Mouse (Mus musculus): Measurements from ENCODE around the gene Zfhx2. TPM values are rescaled to one million over a fixed set of nuclear protein-coding genes. Genes with fewer than 3 reads are reported as not detected.

Zfhx2 gene
- polyA plus RNA-seq, 1 experiment from 2014 or later: 6.0 TPM

GRCm38 (mm10) chr14:55110076-55110475 is 18.0 kb upstream of the Zfhx2 start:
- ATAC-seq (ENCODE audit: insufficient number of reproducible peaks, insufficient read depth, low FRiP score, low read depth): no peak
- Histone ChIP-seq H3K27ac (ENCODE audit: low read length) (no peak overlapping the region), H3K9me3 (ENCODE audit: control insufficient read depth, low read depth, low read length) (no peaks in the 10 kb centered on the region), H3K4me2 (replicated peaks; ENCODE audit: low read depth, low read length) (no peak overlapping the region), H3K4me3 (ENCODE audit: low read depth, low read length) (no peak overlapping the region), H3K36me3 (ENCODE audit: control insufficient read depth, insufficient read depth, low read length) (no peaks in the 10 kb centered on the region), H3K4me1 (ENCODE audit: control insufficient read depth, insufficient read depth, low read length) (peaks cover 13% of the 10 kb centered on the region; the same call in 1 of the 2 replicates), H3K9ac (replicated peaks; ENCODE audit: low read depth, low read length) (no peak overlapping the region), H3K27me3 (ENCODE audit: control insufficient read depth, insufficient read depth, low read length) (peaks cover 15% of the 10 kb centered on the region)
- WGBS: 25% methylated on average over 9 of the region's 9 CpGs

GRCm38 (mm10) chr14:55109048-55109873 is 17.1 kb upstream of the Zfhx2 start:
- H3K4me2 ChIP-seq (replicated peaks; ENCODE audit: low read depth, low read length): no peak overlapping the region
- no peak for ATAC-seq (ENCODE audit: insufficient number of reproducible peaks, insufficient read depth, low FRiP score, low read depth)

GRCm38 (mm10) chr14:55108202-55108870 is 16.2 kb upstream of the Zfhx2 start:
- H3K9me3 ChIP-seq (ENCODE audit: control insufficient read depth, low read depth, low read length): no peaks in the 10 kb centered on the region
- 0 out of 2 replicates have a peak, but pooled peaks cover 8% of the 10 kb centered on the region for H3K4me1 ChIP-seq (ENCODE audit: control insufficient read depth, insufficient read depth, low read length)
- H3K4me2 ChIP-seq (replicated peaks; ENCODE audit: low read depth, low read length): no peak overlapping the region
- 35% methylated on average over 9 of the region's 9 CpGs for WGBS
- no peak overlapping the region for H3K4me3 ChIP-seq (ENCODE audit: low read depth, low read length)
- no peak overlapping the region for H3K27ac ChIP-seq (ENCODE audit: low read length)
- H3K27me3 ChIP-seq (ENCODE audit: control insufficient read depth, insufficient read depth, low read length): 0 out of 2 replicates have a peak, but pooled peaks cover 5% of the 10 kb centered on the region
- H3K9ac ChIP-seq (replicated peaks; ENCODE audit: low read depth, low read length): no peak overlapping the region
- ATAC-seq (ENCODE audit: insufficient number of reproducible peaks, insufficient read depth, low FRiP score, low read depth): peak; percentile 24; the same call in 1 of the 2 replicates
- no peaks in the 10 kb centered on the region for H3K36me3 ChIP-seq (ENCODE audit: control insufficient read depth, insufficient read depth, low read length)

More at GRCm38 (mm10) chr14:55109048-55109873, 17.1 kb upstream of the Zfhx2 start:
- H3K4me3 ChIP-seq (ENCODE audit: low read depth, low read length): no peak overlapping the region
- no peaks in the 10 kb centered on the region for H3K9me3 ChIP-seq (ENCODE audit: control insufficient read depth, low read depth, low read length)
- H3K36me3 ChIP-seq (ENCODE audit: control insufficient read depth, insufficient read depth, low read length): no peaks in the 10 kb centered on the region
- no peak overlapping the region for H3K27ac ChIP-seq (ENCODE audit: low read length)
- peaks cover 13% of the 10 kb centered on the region for H3K27me3 ChIP-seq (ENCODE audit: control insufficient read depth, insufficient read depth, low read length)
- WGBS: 14% methylated on average over 21 of the region's 21 CpGs
- H3K4me1 ChIP-seq (ENCODE audit: control insufficient read depth, insufficient read depth, low read length): peaks cover 11% of the 10 kb centered on the region; the same call in 1 of the 2 replicates
- no peak overlapping the region for H3K9ac ChIP-seq (replicated peaks; ENCODE audit: low read depth, low read length)

DNA sequence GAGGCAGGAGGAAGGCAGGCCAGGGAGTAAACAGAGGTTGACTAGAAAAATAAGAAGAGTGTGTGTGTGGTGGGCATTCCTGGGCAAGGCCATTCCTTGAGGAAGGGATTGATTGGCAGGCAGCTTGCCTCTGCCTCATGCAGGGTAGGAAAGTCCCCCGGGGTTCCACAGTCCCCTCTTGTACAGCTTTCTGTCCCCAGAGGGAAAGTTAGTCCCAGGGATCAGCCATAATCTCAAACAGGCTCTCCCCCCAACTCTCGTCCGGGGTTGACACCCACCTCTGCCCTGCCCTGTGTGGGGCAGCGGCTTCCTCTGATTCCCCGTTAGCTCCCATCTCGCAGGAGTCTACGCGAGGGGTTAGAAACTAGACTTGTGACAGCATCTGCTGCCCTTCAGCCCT is 14.9 kb upstream of the Zfhx2 start:
- ATAC-seq (ENCODE audit: insufficient number of reproducible peaks, insufficient read depth, low FRiP score, low read depth): no peak
- no peaks in the 10 kb centered on the region for H3K9me3 ChIP-seq (ENCODE audit: control insufficient read depth, low read depth, low read length)

DNA sequence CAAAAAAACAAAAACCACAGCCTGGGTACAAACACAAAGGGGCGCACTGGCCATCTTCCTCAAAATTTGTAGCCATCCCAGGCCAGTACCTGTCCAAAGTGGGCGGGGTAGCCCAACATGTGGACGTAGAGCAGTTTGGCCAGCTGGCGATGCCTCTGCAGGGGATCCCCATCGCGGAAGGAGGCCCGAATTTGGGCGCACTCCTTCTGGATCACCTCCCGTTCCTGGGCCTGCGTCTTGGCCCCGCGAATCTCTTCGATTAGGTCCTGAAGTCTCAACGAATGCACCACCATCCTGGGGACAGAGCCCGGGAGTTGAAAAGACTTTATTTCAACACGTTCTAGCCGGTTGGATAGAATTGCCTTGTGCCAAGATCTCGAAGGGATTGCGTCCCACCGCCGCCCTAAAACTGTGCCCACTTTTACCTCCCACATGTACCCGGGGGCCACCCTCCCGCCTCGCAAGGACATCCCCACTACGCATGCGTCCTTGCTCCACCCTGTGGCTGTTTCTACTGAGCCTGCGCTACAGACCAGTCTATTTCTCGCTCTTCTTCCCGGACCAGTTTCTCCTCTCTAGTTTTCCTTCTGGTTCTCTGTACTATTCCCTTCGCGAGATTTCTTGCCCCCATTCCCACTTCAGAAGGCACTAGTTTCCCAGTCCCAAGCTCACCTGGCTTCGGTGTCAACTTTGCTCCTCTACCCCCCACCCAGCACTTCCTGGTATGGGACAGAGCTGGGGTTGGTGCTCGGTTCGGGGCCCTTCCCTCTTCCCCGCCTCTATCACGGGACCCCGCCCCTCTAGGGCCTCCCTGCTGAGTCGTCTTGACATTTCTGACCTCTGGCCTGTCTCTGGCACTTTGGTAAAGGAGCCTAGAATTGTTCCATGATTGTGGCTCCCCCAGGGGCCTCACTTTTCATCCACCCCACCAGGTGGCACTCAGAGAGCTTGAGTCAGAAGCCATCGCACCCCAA is 14.0 kb upstream of the Zfhx2 start, which contains the start of gene Ap1g2:
Ap1g2 (minus strand) TSS at position 758 of the 974 bp plus-strand sequence.
- peak within 1 kb of the TSS; percentile 50 for H3K27ac ChIP-seq (ENCODE audit: low read length)
- ATAC-seq (ENCODE audit: insufficient number of reproducible peaks, insufficient read depth, low FRiP score, low read depth): peak; percentile 82

More for the DNA sequence above, 14.9 kb upstream of the Zfhx2 start:
- Histone ChIP-seq H3K27me3 (ENCODE audit: control insufficient read depth, insufficient read depth, low read length) (no peaks in the 10 kb centered on the region), H3K27ac (ENCODE audit: low read length) (no peak overlapping the region), H3K9ac (replicated peaks; ENCODE audit: low read depth, low read length) (no peak overlapping the region), H3K36me3 (ENCODE audit: control insufficient read depth, insufficient read depth, low read length) (no peaks in the 10 kb centered on the region), H3K4me2 (replicated peaks; ENCODE audit: low read depth, low read length) (no peak overlapping the region), H3K4me3 (ENCODE audit: low read depth, low read length) (no peak overlapping the region), H3K4me1 (ENCODE audit: control insufficient read depth, insufficient read depth, low read length) (0 out of 2 replicates have a peak, but pooled peaks cover 8% of the 10 kb centered on the region)
- WGBS: 78% methylated on average over 8 of the region's 8 CpGs

DNA sequence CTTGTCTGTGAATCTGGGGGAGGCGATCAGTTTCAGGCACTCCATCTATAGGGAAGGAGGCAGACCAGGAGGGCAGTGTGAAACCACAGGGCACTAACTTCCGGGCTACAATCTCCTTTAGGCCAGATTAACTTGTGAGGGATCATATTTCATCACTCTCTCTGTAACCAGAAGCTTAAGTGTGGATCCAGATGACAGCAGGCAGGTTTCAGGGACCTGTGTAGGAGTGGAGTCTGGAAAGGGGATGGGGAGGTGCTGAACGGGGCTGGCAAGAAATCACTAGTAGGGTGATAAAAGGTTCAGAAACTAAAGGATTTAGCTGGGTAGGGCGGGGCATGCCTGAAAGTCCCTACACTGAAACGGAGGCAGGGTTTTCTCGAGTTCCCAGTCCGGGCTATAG is 13.3 kb upstream of the Zfhx2 start:
- H3K4me1 ChIP-seq (ENCODE audit: control insufficient read depth, insufficient read depth, low read length): 0 out of 2 replicates have a peak, but pooled peaks cover 8% of the 10 kb centered on the region
- no peaks in the 10 kb centered on the region for H3K9me3 ChIP-seq (ENCODE audit: control insufficient read depth, low read depth, low read length)
- ATAC-seq (ENCODE audit: insufficient number of reproducible peaks, insufficient read depth, low FRiP score, low read depth): peak; percentile 1; the same call in 1 of the 2 replicates
- peak overlapping the region; percentile 49; the same call in 1 of the 2 replicates for H3K9ac ChIP-seq (replicated peaks; ENCODE audit: low read depth, low read length)
- peak overlapping the region; percentile 98 for H3K4me2 ChIP-seq (replicated peaks; ENCODE audit: low read depth, low read length)
- no peaks in the 10 kb centered on the region for H3K36me3 ChIP-seq (ENCODE audit: control insufficient read depth, insufficient read depth, low read length)
- no peaks in the 10 kb centered on the region for H3K27me3 ChIP-seq (ENCODE audit: control insufficient read depth, insufficient read depth, low read length)
- WGBS: 5% methylated on average over 7 of the region's 7 CpGs
- no peak overlapping the region; the same call in 1 of the 2 replicates for H3K27ac ChIP-seq (ENCODE audit: low read length)
- peak overlapping the region; percentile 45 for H3K4me3 ChIP-seq (ENCODE audit: low read depth, low read length)

More for the DNA sequence above, 14.0 kb upstream of the Zfhx2 start, which contains the start of gene Ap1g2:
- H3K36me3 ChIP-seq (ENCODE audit: control insufficient read depth, insufficient read depth, low read length): no peaks in the 10 kb centered on the region
- no peaks in the 10 kb centered on the region for H3K27me3 ChIP-seq (ENCODE audit: control insufficient read depth, insufficient read depth, low read length)
- H3K9me3 ChIP-seq (ENCODE audit: control insufficient read depth, low read depth, low read length): no peaks in the 10 kb centered on the region
- peak within 1 kb of the TSS; percentile 98 for H3K4me2 ChIP-seq (replicated peaks; ENCODE audit: low read depth, low read length)
- H3K4me3 ChIP-seq (ENCODE audit: low read depth, low read length): peak within 1 kb of the TSS; percentile 45
- H3K4me1 ChIP-seq (ENCODE audit: control insufficient read depth, insufficient read depth, low read length): 0 out of 2 replicates have a peak, but pooled peaks cover 8% of the 10 kb centered on the region
- WGBS: under 1% methylated on average over 39 of the region's 39 CpGs
- peak within 1 kb of the TSS; percentile 49 for H3K9ac ChIP-seq (replicated peaks; ENCODE audit: low read depth, low read length)

DNA sequence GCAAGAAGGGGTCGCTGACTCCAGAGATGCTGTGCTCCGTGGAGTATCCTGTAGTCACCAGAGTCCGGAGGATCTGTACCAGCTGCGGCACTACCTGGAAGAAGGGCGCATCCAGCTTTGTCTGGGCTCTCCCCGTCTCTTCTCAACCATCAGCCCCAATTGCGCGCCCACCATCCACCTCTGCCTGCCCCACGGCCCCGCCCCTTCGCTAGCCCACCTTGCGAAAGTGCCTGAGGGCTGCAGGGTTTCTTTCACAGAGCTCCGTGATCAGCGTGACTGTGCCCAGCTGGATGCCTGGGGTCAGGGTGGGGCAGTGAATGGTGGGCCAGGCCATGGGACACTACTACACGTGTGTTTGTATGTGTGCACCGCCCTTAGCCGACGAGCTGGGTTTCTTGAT is 12.2 kb upstream of the Zfhx2 start:
- Histone ChIP-seq H3K9me3 (ENCODE audit: control insufficient read depth, low read depth, low read length) (no peaks in the 10 kb centered on the region), H3K4me1 (ENCODE audit: control insufficient read depth, insufficient read depth, low read length) (0 out of 2 replicates have a peak, but pooled peaks cover 7% of the 10 kb centered on the region), H3K9ac (replicated peaks; ENCODE audit: low read depth, low read length) (no peak overlapping the region), H3K27me3 (ENCODE audit: control insufficient read depth, insufficient read depth, low read length) (no peaks in the 10 kb centered on the region), H3K4me3 (ENCODE audit: low read depth, low read length) (no peak overlapping the region), H3K27ac (ENCODE audit: low read length) (no peak overlapping the region), H3K4me2 (replicated peaks; ENCODE audit: low read depth, low read length) (no peak overlapping the region), H3K36me3 (ENCODE audit: control insufficient read depth, insufficient read depth, low read length) (peaks cover under 1% of the 10 kb centered on the region; the same call in 1 of the 2 replicates)
- ATAC-seq (ENCODE audit: insufficient number of reproducible peaks, insufficient read depth, low FRiP score, low read depth): no peak
- 82% methylated on average over 18 of the region's 18 CpGs for WGBS

Measured in stomach, embryonic 14.5 days (tissue).